Comparison of ENCODE assay signal across 8 mouse cellular contexts in genomic region chr2:84735346-84735920, GRCm38 (mm10). TPM values are rescaled to one million over a fixed set of nuclear protein-coding genes. Genes with fewer than 3 reads are reported as not detected.
DNase-seq lines count a peak whose midpoint lies in the region; ATAC-seq and TF ChIP-seq lines count a peak whose summit lies in the region.

No protein-coding gene starts in this region.

- peak overlapping the region; percentile 58 for H3K27ac ChIP-seq in heart, embryonic 12.5 days (ENCODE audit: poor library complexity, severe bottlenecking)
- H3K27ac ChIP-seq in embryonic fibroblast, embryonic 13.5 days (ENCODE audit: insufficient read depth, low read length): no peak overlapping the region
- H3K27ac ChIP-seq in limb, embryonic 12.5 days: peak overlapping the region; percentile 56; the same call in 1 of the 2 replicates
- no peak overlapping the region for H3K27ac ChIP-seq in neural tube, embryonic 12.5 days

- 0 out of 2 replicates have a peak, but pooled peaks cover 3% of the 10 kb centered on the region for H3K27me3 ChIP-seq in heart, embryonic 12.5 days (replicated peaks)
- no peaks in the 10 kb centered on the region for H3K27me3 ChIP-seq in limb, embryonic 12.5 days
- H3K27me3 ChIP-seq in neural tube, embryonic 12.5 days (replicated peaks): no peaks in the 10 kb centered on the region

- H3K9me3 ChIP-seq in heart, embryonic 12.5 days (replicated peaks): no peaks in the 10 kb centered on the region
- H3K9me3 ChIP-seq in limb, embryonic 12.5 days: no peaks in the 10 kb centered on the region
- no peaks in the 10 kb centered on the region for H3K9me3 ChIP-seq in neural tube, embryonic 12.5 days

- 10% methylated on average over 7 of the region's 7 CpGs for WGBS in heart, embryonic 12.5 days
- 27% methylated on average over 7 of the region's 7 CpGs for WGBS in limb, embryonic 12.5 days
- 27% methylated on average over 7 of the region's 7 CpGs for WGBS in neural tube, embryonic 12.5 days

- no peak for DNase-seq in heart, adult 18-20 months
- no peak for DNase-seq in gastrocnemius, postnatal 4 days (ENCODE audit: low spot score in 2 of 2)
- DNase-seq in heart, postnatal 25 days (ENCODE audit: low spot score): no peak

- peak overlapping the region; percentile 50 for H3K4me3 ChIP-seq in heart, embryonic 12.5 days
- H3K4me3 ChIP-seq in embryonic fibroblast, embryonic 13.5 days (ENCODE audit: insufficient read depth, low read length): no peak overlapping the region
- H3K4me3 ChIP-seq in limb, embryonic 12.5 days (replicated peaks): peak overlapping the region; percentile 50
- H3K4me3 ChIP-seq in neural tube, embryonic 12.5 days: peak overlapping the region; percentile 43

- peak overlapping the region; percentile 62 for H3K9ac ChIP-seq in heart, embryonic 12.5 days
- peak overlapping the region; percentile 74 for H3K9ac ChIP-seq in limb, embryonic 12.5 days (replicated peaks)
- peak overlapping the region; percentile 70 for H3K9ac ChIP-seq in neural tube, embryonic 12.5 days

- H3K4me2 ChIP-seq in heart, embryonic 12.5 days: peak overlapping the region; percentile 69
- H3K4me2 ChIP-seq in limb, embryonic 12.5 days: peak overlapping the region; percentile 75
- H3K4me2 ChIP-seq in neural tube, embryonic 12.5 days (replicated peaks): peak overlapping the region; percentile 58

- intact Hi-C loops in heart, postnatal 25 days (cut with DNase I): no loop called here

- TF ChIP-seq CTCF in embryonic fibroblast, embryonic 13.5 days (IDR thresholded peaks at IDR 0.05; ENCODE audit: borderline replicate concordance, insufficient read depth, low read length): no peak

- TF ChIP-seq POLR2A in embryonic fibroblast, embryonic 13.5 days (IDR thresholded peaks at IDR 0.05; ENCODE audit: low read depth, low read length): peak; percentile 57

- peak; percentile 77 for ATAC-seq in heart, embryonic 12.5 days (ENCODE audit: insufficient number of reproducible peaks, low FRiP score)
- no peak for ATAC-seq in limb, embryonic 12.5 days (ENCODE audit: insufficient number of reproducible peaks, insufficient read depth, low FRiP score, low TSS enrichment, low read depth)
- ATAC-seq in neural tube, embryonic 12.5 days (ENCODE audit: low FRiP score, low read depth): no peak
- no peak for ATAC-seq in granulocyte monocyte progenitor cell, adult 5-6 weeks (replicated peaks; ENCODE audit: poor library complexity, severe bottlenecking)

- H3K4me1 ChIP-seq in heart, embryonic 12.5 days (replicated peaks): peaks cover 67% of the 10 kb centered on the region
- no peaks in the 10 kb centered on the region; the same call in 1 of the 2 replicates for H3K4me1 ChIP-seq in embryonic fibroblast, embryonic 13.5 days (ENCODE audit: control insufficient read depth, insufficient read depth, low read length)
- H3K4me1 ChIP-seq in limb, embryonic 12.5 days (replicated peaks): peaks cover 69% of the 10 kb centered on the region
- H3K4me1 ChIP-seq in neural tube, embryonic 12.5 days: peaks cover 55% of the 10 kb centered on the region

- H3K36me3 ChIP-seq in heart, embryonic 12.5 days: peaks cover 6% of the 10 kb centered on the region
- peaks cover 8% of the 10 kb centered on the region for H3K36me3 ChIP-seq in limb, embryonic 12.5 days
- peaks cover 6% of the 10 kb centered on the region; the same call in 1 of the 2 replicates for H3K36me3 ChIP-seq in neural tube, embryonic 12.5 days

RNA-seq across cellular contexts. Expression of gene Ypel4, which starts 1.6 kb away (rescaled TPM):
- polyA plus RNA-seq in heart, embryonic 12.5 days (2016; fragmentation: Nextera tagmentation; extraction: Ambion mirVana): 10.0 and 11.5 TPM in 2 replicates
- total RNA-seq in heart, adult 18-20 months (2021): under 1 TPM; 0.20 to 0.23 TPM
- polyA plus RNA-seq in embryonic fibroblast, embryonic 13.5 days (2011; ENCODE audit: insufficient read length, low read depth, missing spikeins): 1.3 and 4.6 TPM in 2 replicates
- 13.9 and 14.1 TPM in 2 replicates for polyA plus RNA-seq in limb, embryonic 12.5 days (2016; fragmentation: Nextera tagmentation; extraction: Ambion mirVana)
- 20.5 and 21.4 TPM in 2 replicates for polyA plus RNA-seq in neural tube, embryonic 12.5 days (2016; fragmentation: Nextera tagmentation; extraction: Ambion mirVana)
- total RNA-seq in granulocyte monocyte progenitor cell, adult 5-6 weeks (2014; fragmentation: Nextera tagmentation): not detected in 2 replicates
- not detected in 2 replicates for total RNA-seq in granulocyte monocyte progenitor cell, adult 5-6 weeks (2017)
- under 1 TPM; 0.74 to 0.78 TPM for total RNA-seq in gastrocnemius, postnatal 4 days (2021)
- 1 to 10 TPM in 1 of 2 experiments, under 1 TPM in 1; 0.94 to 1.1 TPM for total RNA-seq in heart, postnatal 25 days (2021)

RNA-seq across cellular contexts. Expression of gene Gm19426, which starts 8.0 kb away (rescaled TPM):
- polyA plus RNA-seq in heart, embryonic 12.5 days (2016; fragmentation: Nextera tagmentation; extraction: Ambion mirVana): 8.5 and 9.2 TPM in 2 replicates
- 1 to 10 TPM in 1 of 2 experiments, under 1 TPM in 1; 0.98 to 1.7 TPM for total RNA-seq in heart, adult 18-20 months (2021)
- 2.7 and 4.9 TPM in 2 replicates for polyA plus RNA-seq in embryonic fibroblast, embryonic 13.5 days (2011; ENCODE audit: insufficient read length, low read depth, missing spikeins)
- 10.4 and 14.8 TPM in 2 replicates for polyA plus RNA-seq in limb, embryonic 12.5 days (2016; fragmentation: Nextera tagmentation; extraction: Ambion mirVana)
- polyA plus RNA-seq in neural tube, embryonic 12.5 days (2016; fragmentation: Nextera tagmentation; extraction: Ambion mirVana): 7.8 and 9.0 TPM in 2 replicates
- total RNA-seq in granulocyte monocyte progenitor cell, adult 5-6 weeks (2014; fragmentation: Nextera tagmentation): not detected in 2 replicates
- not detected in 2 replicates for total RNA-seq in granulocyte monocyte progenitor cell, adult 5-6 weeks (2017)
- total RNA-seq in gastrocnemius, postnatal 4 days (2021): 1 to 10 TPM; 4.0 to 6.3 TPM
- total RNA-seq in heart, postnatal 25 days (2021): 1 to 10 TPM; 1.8 to 1.9 TPM

RNA-seq across cellular contexts. Expression of gene Clp1, which starts 8.3 kb away (rescaled TPM):
- 22.7 and 23.6 TPM in 2 replicates for polyA plus RNA-seq in heart, embryonic 12.5 days (2016; fragmentation: Nextera tagmentation; extraction: Ambion mirVana)
- 1 to 10 TPM; 4.3 to 4.4 TPM for total RNA-seq in heart, adult 18-20 months (2021)
- 8.9 and 10.4 TPM in 2 replicates for polyA plus RNA-seq in embryonic fibroblast, embryonic 13.5 days (2011; ENCODE audit: insufficient read length, low read depth, missing spikeins)
- 42.8 and 47.1 TPM in 2 replicates for polyA plus RNA-seq in limb, embryonic 12.5 days (2016; fragmentation: Nextera tagmentation; extraction: Ambion mirVana)
- 36.4 and 37.1 TPM in 2 replicates for polyA plus RNA-seq in neural tube, embryonic 12.5 days (2016; fragmentation: Nextera tagmentation; extraction: Ambion mirVana)
- total RNA-seq in granulocyte monocyte progenitor cell, adult 5-6 weeks (2014; fragmentation: Nextera tagmentation): 30.3 and 34.9 TPM in 2 replicates
- 31.3 and 40.1 TPM in 2 replicates for total RNA-seq in granulocyte monocyte progenitor cell, adult 5-6 weeks (2017)
- total RNA-seq in gastrocnemius, postnatal 4 days (2021): 1 to 10 TPM; 6.8 to 8.6 TPM
- total RNA-seq in heart, postnatal 25 days (2021): 1 to 10 TPM; 4.9 TPM

RNA-seq across cellular contexts. Expression of gene Zdhhc5, which starts 20.5 kb away (rescaled TPM):
- polyA plus RNA-seq in heart, embryonic 12.5 days (2016; fragmentation: Nextera tagmentation; extraction: Ambion mirVana): 35.4 and 38.9 TPM in 2 replicates
- total RNA-seq in heart, adult 18-20 months (2021): 10 to 100 TPM; 63.2 to 64.3 TPM
- 76.6 and 78.8 TPM in 2 replicates for polyA plus RNA-seq in embryonic fibroblast, embryonic 13.5 days (2011; ENCODE audit: insufficient read length, low read depth, missing spikeins)
- polyA plus RNA-seq in limb, embryonic 12.5 days (2016; fragmentation: Nextera tagmentation; extraction: Ambion mirVana): 32.0 and 38.3 TPM in 2 replicates
- polyA plus RNA-seq in neural tube, embryonic 12.5 days (2016; fragmentation: Nextera tagmentation; extraction: Ambion mirVana): 24.3 and 27.1 TPM in 2 replicates
- total RNA-seq in granulocyte monocyte progenitor cell, adult 5-6 weeks (2014; fragmentation: Nextera tagmentation): 38.4 and 46.6 TPM in 2 replicates
- total RNA-seq in granulocyte monocyte progenitor cell, adult 5-6 weeks (2017): 33.4 and 35.2 TPM in 2 replicates
- 10 to 100 TPM; 45.1 to 50.9 TPM for total RNA-seq in gastrocnemius, postnatal 4 days (2021)
- total RNA-seq in heart, postnatal 25 days (2021): 10 to 100 TPM; 61.4 to 62.1 TPM

RNA-seq across cellular contexts. Expression of gene Serping1, which starts 39.8 kb away (rescaled TPM):
- 32.2 and 32.8 TPM in 2 replicates for polyA plus RNA-seq in heart, embryonic 12.5 days (2016; fragmentation: Nextera tagmentation; extraction: Ambion mirVana)
- total RNA-seq in heart, adult 18-20 months (2021): 10 to 100 TPM; 64.0 to 71.6 TPM
- 27.3 and 40.2 TPM in 2 replicates for polyA plus RNA-seq in embryonic fibroblast, embryonic 13.5 days (2011; ENCODE audit: insufficient read length, low read depth, missing spikeins)
- polyA plus RNA-seq in limb, embryonic 12.5 days (2016; fragmentation: Nextera tagmentation; extraction: Ambion mirVana): 11.5 and 14.3 TPM in 2 replicates
- 33.8 and 34.5 TPM in 2 replicates for polyA plus RNA-seq in neural tube, embryonic 12.5 days (2016; fragmentation: Nextera tagmentation; extraction: Ambion mirVana)
- total RNA-seq in granulocyte monocyte progenitor cell, adult 5-6 weeks (2014; fragmentation: Nextera tagmentation): not detected in 2 replicates
- total RNA-seq in granulocyte monocyte progenitor cell, adult 5-6 weeks (2017): not detected in 2 replicates
- 10 to 100 TPM; 67.9 to 78.7 TPM for total RNA-seq in gastrocnemius, postnatal 4 days (2021)
- total RNA-seq in heart, postnatal 25 days (2021): 10 to 100 TPM; 68.8 to 75.7 TPM

Comparison
In these comparisons a context has a peak if more than half of its experiments do, and no peak if none do; other contexts are left out.
1. H3K27ac ChIP-seq: peak in heart, embryonic 12.5 days (single experiment) and limb, embryonic 12.5 days (single experiment); none in embryonic fibroblast, embryonic 13.5 days (single experiment) and neural tube, embryonic 12.5 days (single experiment).
2. Peak in every context shown above with its lines, with median percentiles within 50 percentile points of each other: H3K4me2 ChIP-seq and H3K9ac ChIP-seq.